Mouse (Mus musculus): ENCODE measurements around the gene Slc25a39.

DNA sequence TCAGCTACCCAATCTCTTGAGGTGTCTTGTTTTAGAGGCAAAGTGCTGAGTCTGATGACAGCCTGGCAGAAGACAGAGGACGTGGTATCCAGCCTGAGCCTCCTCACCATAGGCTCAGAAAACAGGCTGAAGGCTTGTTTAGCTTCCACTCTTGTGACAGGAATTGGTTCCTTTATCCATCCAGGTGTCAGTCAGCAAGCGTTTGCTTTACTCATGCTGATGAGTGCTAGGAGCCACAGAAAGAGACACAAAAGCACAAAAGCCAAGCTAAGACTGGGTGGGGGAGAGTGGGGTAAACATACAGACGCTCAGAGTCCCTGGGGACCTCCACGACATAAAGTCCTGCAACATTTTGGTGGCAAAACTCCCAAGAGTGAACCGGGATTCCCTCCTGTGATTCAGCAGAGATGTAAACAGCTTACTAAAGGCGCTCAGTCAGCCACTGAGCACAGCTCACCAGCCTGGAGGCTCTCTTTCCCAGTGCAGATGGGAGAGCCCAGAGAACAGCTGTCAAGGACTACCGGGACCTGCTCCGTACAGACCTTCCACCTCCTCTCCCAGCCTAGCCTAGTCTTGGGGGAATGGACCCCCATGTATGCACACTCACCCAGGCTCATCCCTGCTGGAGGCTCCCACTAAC is 31.4 kb downstream of the Slc25a39 start:
- TF ChIP-seq MYC (IDR thresholded peaks at IDR 0.05; ENCODE audit: low read depth, low read length) (no peak), E2F4 (IDR thresholded peaks at IDR 0.05; ENCODE audit: insufficient replicate concordance, low read depth, low read length) (no peak), MEF2A (IDR thresholded peaks at IDR 0.05; ENCODE audit: borderline replicate concordance, low read depth, low read length) (no peak), USF2 (conservative IDR thresholded peaks at IDR 0.05; ENCODE audit: low read depth, low read length) (no peak), POLR2A (IDR thresholded peaks at IDR 0.05; ENCODE audit: low read depth, low read length) (no peak), TBP (conservative IDR thresholded peaks at IDR 0.05; ENCODE audit: low read depth, low read length) (no peak), ELF1 (IDR thresholded peaks at IDR 0.05; ENCODE audit: low read depth, low read length) (no peak), CHD2 (IDR thresholded peaks at IDR 0.05; ENCODE audit: low read length) (no peak), KAT2A (IDR thresholded peaks at IDR 0.05; ENCODE audit: insufficient replicate concordance, low read length) (no peak), TCF12 (IDR thresholded peaks at IDR 0.05; ENCODE audit: low read depth, low read length) (no peak), EP300 (IDR thresholded peaks at IDR 0.05; ENCODE audit: low read length) (no peak), CTCF (conservative IDR thresholded peaks at IDR 0.05 in 1 of 2, IDR thresholded peaks at IDR 0.05 in 1 of 2; ENCODE audit: low read depth in 2 of 2, low read length in 2 of 2) (no peak), MAFK (IDR thresholded peaks at IDR 0.05; ENCODE audit: insufficient replicate concordance, low read length) (no peak)

Data from CH12.LX (cell line).